Mouse (Mus musculus): ENCODE results near the gene Aspscr1. TPM values are rescaled to one million over a fixed set of nuclear protein-coding genes. Genes with fewer than 3 reads are reported as not detected.

The Aspscr1 gene
- polyA plus RNA-seq, 1 experiment from 2014 or later, result 129 TPM

DNA sequence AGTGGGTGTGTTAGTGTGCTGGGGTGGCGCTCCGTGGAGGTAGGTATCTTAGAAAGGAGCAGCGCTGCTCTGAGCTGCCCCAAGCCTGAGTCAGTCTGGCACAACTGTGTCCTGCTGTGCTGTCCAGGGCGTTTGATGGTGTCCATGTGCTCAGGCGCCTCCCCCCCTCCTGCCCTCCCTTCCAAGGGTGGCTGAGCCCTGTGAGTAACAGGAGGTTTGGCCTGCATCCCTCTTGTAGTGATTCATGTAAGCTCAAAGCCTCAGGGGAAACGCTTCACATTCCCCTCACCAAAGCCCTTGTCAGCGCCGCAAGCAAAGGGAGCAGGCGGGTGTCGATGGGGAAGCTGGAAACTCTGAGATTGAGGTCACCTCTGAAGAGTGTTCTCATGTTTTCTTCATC lies 25.0 kb downstream of the Aspscr1 start:
- no peak for ATAC-seq (replicated peaks; ENCODE audit: low FRiP score)

GRCm38 (mm10) chr11:120703696-120704454 lies 31.1 kb downstream of the Aspscr1 start:
- H3K4me1 ChIP-seq (replicated peaks; ENCODE audit: control insufficient read depth, insufficient read depth, low read length), result peaks cover 32% of the 10 kb centered on the region
- H3K9me3 ChIP-seq (ENCODE audit: control insufficient read depth, low read length), result no peaks in the 10 kb centered on the region
- no peaks in the 10 kb centered on the region for H3K36me3 ChIP-seq (ENCODE audit: control insufficient read depth, insufficient read depth, low read length)
- WGBS, result 43% methylated on average over 15 of the region's 15 CpGs
- H3K27ac ChIP-seq (ENCODE audit: low read depth, low read length), result 0 out of 2 replicates have a peak overlapping the region, but pooled peaks have one; percentile 12
- no peak for DNase-seq (ENCODE audit: low spot score)
- no peak overlapping the region for H3K4me3 ChIP-seq (ENCODE audit: low read depth, low read length)
- no peaks in the 10 kb centered on the region for H3K27me3 ChIP-seq (ENCODE audit: control insufficient read depth, insufficient read depth, low read length)
- no peak overlapping the region for H3K4me2 ChIP-seq (ENCODE audit: low read depth, low read length, severe bottlenecking)
- H3K9ac ChIP-seq (ENCODE audit: low read length), result peak overlapping the region; percentile 35; the same call in 1 of the 2 replicates
- ATAC-seq (replicated peaks; ENCODE audit: low FRiP score), result no peak

More for the DNA sequence above, 25.0 kb downstream of the Aspscr1 start:
- DNase-seq (ENCODE audit: low spot score), result no peak
- H3K4me3 ChIP-seq (ENCODE audit: low read depth, low read length), result no peak overlapping the region
- no peaks in the 10 kb centered on the region; the same call in 1 of the 2 replicates for H3K36me3 ChIP-seq (ENCODE audit: control insufficient read depth, insufficient read depth, low read length)
- no peak overlapping the region for H3K9ac ChIP-seq (ENCODE audit: low read length)
- no peaks in the 10 kb centered on the region for H3K9me3 ChIP-seq (ENCODE audit: control insufficient read depth, low read length)
- H3K4me1 ChIP-seq (replicated peaks; ENCODE audit: control insufficient read depth, insufficient read depth, low read length), result peaks cover 5% of the 10 kb centered on the region; the same call in 1 of the 2 replicates
- no peak overlapping the region for H3K4me2 ChIP-seq (ENCODE audit: low read depth, low read length, severe bottlenecking)
- 77% methylated on average over 10 of the region's 10 CpGs for WGBS
- H3K27me3 ChIP-seq (ENCODE audit: control insufficient read depth, insufficient read depth, low read length), result no peaks in the 10 kb centered on the region
- H3K27ac ChIP-seq (ENCODE audit: low read depth, low read length), result no peak overlapping the region

DNA sequence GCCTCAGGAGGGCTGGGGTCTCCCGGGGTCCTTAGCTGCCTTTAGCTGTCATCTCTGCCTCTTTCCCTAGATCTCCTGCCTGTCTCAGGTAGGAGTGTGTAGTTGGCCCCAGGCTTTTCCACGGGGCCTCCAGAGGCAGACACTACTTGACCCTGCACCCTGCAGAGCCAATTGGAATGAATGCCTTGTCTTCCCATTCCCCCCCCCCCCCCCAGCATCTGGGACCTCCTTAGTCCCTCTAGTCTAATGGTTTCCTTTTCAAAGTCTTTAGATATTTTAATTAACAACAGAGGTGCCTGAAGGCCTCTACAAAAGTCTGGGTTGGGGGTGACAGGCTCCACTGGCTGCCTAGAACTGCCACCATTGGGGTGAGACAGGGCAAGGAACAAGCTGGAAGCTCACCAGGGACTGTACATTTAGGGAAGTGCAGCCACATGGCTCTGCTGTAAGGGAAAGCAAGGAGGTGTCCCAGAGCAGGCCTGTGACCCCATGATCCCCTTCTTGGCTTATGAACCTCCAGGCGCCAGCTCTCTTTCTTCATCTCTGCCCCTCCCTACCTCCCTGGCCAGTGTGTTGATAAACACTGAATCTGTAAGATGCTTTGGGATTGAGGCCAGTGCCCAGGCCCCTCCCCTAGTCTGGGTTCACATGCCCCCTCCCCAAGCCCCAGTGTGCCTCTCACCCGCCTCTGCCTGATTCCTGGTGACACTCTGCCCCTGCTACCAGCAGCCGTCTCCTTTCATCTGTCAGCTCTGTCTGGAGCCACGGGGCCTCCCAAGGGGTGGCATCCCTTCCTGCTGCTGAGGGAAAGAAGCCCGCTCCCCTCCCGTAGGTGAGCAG lies 31.9 kb downstream of the Aspscr1 start:
- ATAC-seq (replicated peaks; ENCODE audit: low FRiP score), result 0 out of 2 replicates have a peak, but pooled peaks have one; percentile 6
- peak overlapping the region; percentile 35; the same call in 1 of the 2 replicates for H3K9ac ChIP-seq (ENCODE audit: low read length)
- no peaks in the 10 kb centered on the region for H3K27me3 ChIP-seq (ENCODE audit: control insufficient read depth, insufficient read depth, low read length)
- H3K27ac ChIP-seq (ENCODE audit: low read depth, low read length), result no peak overlapping the region
- no peak overlapping the region for H3K4me3 ChIP-seq (ENCODE audit: low read depth, low read length)
- H3K36me3 ChIP-seq (ENCODE audit: control insufficient read depth, insufficient read depth, low read length), result no peaks in the 10 kb centered on the region
- peak; percentile 52 for DNase-seq (ENCODE audit: low spot score)
- H3K9me3 ChIP-seq (ENCODE audit: control insufficient read depth, low read length), result no peaks in the 10 kb centered on the region
- H3K4me2 ChIP-seq (ENCODE audit: low read depth, low read length, severe bottlenecking), result no peak overlapping the region
- peaks cover 32% of the 10 kb centered on the region for H3K4me1 ChIP-seq (replicated peaks; ENCODE audit: control insufficient read depth, insufficient read depth, low read length)
- 17% methylated on average over 8 of the region's 8 CpGs for WGBS

DNA sequence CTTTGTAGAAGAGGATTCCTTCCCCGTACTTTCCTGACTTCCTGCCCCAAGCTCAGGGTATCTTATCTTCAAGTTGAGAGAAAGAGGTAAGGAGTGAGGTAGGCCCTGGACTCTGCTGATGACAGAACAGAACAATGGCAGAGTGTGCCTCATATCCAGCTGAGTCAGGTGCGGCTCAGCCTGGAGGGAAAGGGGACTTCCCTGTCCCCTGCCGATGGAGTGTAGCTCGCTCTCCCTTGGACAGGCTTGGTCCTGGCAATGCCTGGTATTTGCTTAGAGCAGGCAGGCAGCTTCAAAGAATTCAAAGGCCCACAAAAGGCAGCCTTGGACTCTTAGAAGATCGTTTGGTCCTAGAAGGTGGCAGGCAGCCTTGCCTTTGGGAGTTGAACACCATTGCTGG lies 33.3 kb downstream of the Aspscr1 start:
- H3K36me3 ChIP-seq (ENCODE audit: control insufficient read depth, insufficient read depth, low read length), result no peaks in the 10 kb centered on the region
- H3K4me3 ChIP-seq (ENCODE audit: low read depth, low read length), result no peak overlapping the region
- H3K4me2 ChIP-seq (ENCODE audit: low read depth, low read length, severe bottlenecking), result no peak overlapping the region
- no peaks in the 10 kb centered on the region for H3K27me3 ChIP-seq (ENCODE audit: control insufficient read depth, insufficient read depth, low read length)
- WGBS, result 66% methylated on average over 5 of the region's 5 CpGs
- H3K4me1 ChIP-seq (replicated peaks; ENCODE audit: control insufficient read depth, insufficient read depth, low read length), result peaks cover 32% of the 10 kb centered on the region
- H3K9me3 ChIP-seq (ENCODE audit: control insufficient read depth, low read length), result no peaks in the 10 kb centered on the region
- ATAC-seq (replicated peaks; ENCODE audit: low FRiP score) (no peak), DNase-seq (ENCODE audit: low spot score) (no peak)
- no peak overlapping the region for H3K9ac ChIP-seq (ENCODE audit: low read length)
- H3K27ac ChIP-seq (ENCODE audit: low read depth, low read length), result no peak overlapping the region

GRCm38 (mm10) chr11:120707225-120707624 lies 34.5 kb downstream of the Aspscr1 start:
- Histone ChIP-seq H3K4me2 (ENCODE audit: low read depth, low read length, severe bottlenecking) (0 out of 2 replicates have a peak overlapping the region, but pooled peaks have one; percentile 18), H3K36me3 (ENCODE audit: control insufficient read depth, insufficient read depth, low read length) (no peaks in the 10 kb centered on the region), H3K9ac (ENCODE audit: low read length) (peak overlapping the region; percentile 24; the same call in 1 of the 2 replicates), H3K4me1 (replicated peaks; ENCODE audit: control insufficient read depth, insufficient read depth, low read length) (peaks cover 32% of the 10 kb centered on the region), H3K27ac (ENCODE audit: low read depth, low read length) (peak overlapping the region; percentile 53), H3K9me3 (ENCODE audit: control insufficient read depth, low read length) (no peaks in the 10 kb centered on the region), H3K27me3 (ENCODE audit: control insufficient read depth, insufficient read depth, low read length) (no peaks in the 10 kb centered on the region), H3K4me3 (ENCODE audit: low read depth, low read length) (no peak overlapping the region)
- DNase-seq (ENCODE audit: low spot score) (peak; percentile 67), ATAC-seq (replicated peaks; ENCODE audit: low FRiP score) (peak; percentile 31; the same call in 1 of the 2 replicates)
- under 1% methylated on average over 11 of the region's 12 CpGs for WGBS

- WGBS, result 46% methylated on average over 5 of the region's 5 CpGs
- H3K36me3 ChIP-seq (ENCODE audit: control insufficient read depth, insufficient read depth, low read length), result no peaks in the 10 kb centered on the region
- DNase-seq (ENCODE audit: low spot score), result no peak
- no peak for ATAC-seq (replicated peaks; ENCODE audit: low FRiP score)
- peaks cover 35% of the 10 kb centered on the region for H3K4me1 ChIP-seq (replicated peaks; ENCODE audit: control insufficient read depth, insufficient read depth, low read length)
- no peaks in the 10 kb centered on the region for H3K9me3 ChIP-seq (ENCODE audit: control insufficient read depth, low read length)
- H3K27ac ChIP-seq (ENCODE audit: low read depth, low read length), result no peak overlapping the region
- no peaks in the 10 kb centered on the region for H3K27me3 ChIP-seq (ENCODE audit: control insufficient read depth, insufficient read depth, low read length)
- H3K4me2 ChIP-seq (ENCODE audit: low read depth, low read length, severe bottlenecking), result no peak overlapping the region
- H3K9ac ChIP-seq (ENCODE audit: low read length), result no peak overlapping the region; the same call in 1 of the 2 replicates
- H3K4me3 ChIP-seq (ENCODE audit: low read depth, low read length), result no peak overlapping the region
Observed at GRCm38 (mm10) chr11:120707969-120708368, 35.2 kb downstream of the Aspscr1 start.

GRCm38 (mm10) chr11:120709551-120709950 lies 36.8 kb downstream of the Aspscr1 start:
- 85% methylated on average over 2 of the region's 2 CpGs for WGBS
- Histone ChIP-seq H3K4me3 (ENCODE audit: low read depth, low read length) (no peak overlapping the region), H3K4me2 (ENCODE audit: low read depth, low read length, severe bottlenecking) (no peak overlapping the region), H3K27me3 (ENCODE audit: control insufficient read depth, insufficient read depth, low read length) (no peaks in the 10 kb centered on the region), H3K36me3 (ENCODE audit: control insufficient read depth, insufficient read depth, low read length) (no peaks in the 10 kb centered on the region), H3K9me3 (ENCODE audit: control insufficient read depth, low read length) (no peaks in the 10 kb centered on the region), H3K27ac (ENCODE audit: low read depth, low read length) (no peak overlapping the region), H3K9ac (ENCODE audit: low read length) (no peak overlapping the region), H3K4me1 (replicated peaks; ENCODE audit: control insufficient read depth, insufficient read depth, low read length) (peaks cover 33% of the 10 kb centered on the region)
- DNase-seq (ENCODE audit: low spot score), result no peak
- no peak for ATAC-seq (replicated peaks; ENCODE audit: low FRiP score)

GRCm38 (mm10) chr11:120710672-120711071 lies 37.9 kb downstream of the Aspscr1 start:
- Histone ChIP-seq H3K4me2 (ENCODE audit: low read depth, low read length, severe bottlenecking) (no peak overlapping the region), H3K4me1 (replicated peaks; ENCODE audit: control insufficient read depth, insufficient read depth, low read length) (peaks cover 28% of the 10 kb centered on the region), H3K4me3 (ENCODE audit: low read depth, low read length) (no peak overlapping the region), H3K9ac (ENCODE audit: low read length) (no peak overlapping the region), H3K9me3 (ENCODE audit: control insufficient read depth, low read length) (no peaks in the 10 kb centered on the region), H3K36me3 (ENCODE audit: control insufficient read depth, insufficient read depth, low read length) (no peaks in the 10 kb centered on the region), H3K27ac (ENCODE audit: low read depth, low read length) (no peak overlapping the region), H3K27me3 (ENCODE audit: control insufficient read depth, insufficient read depth, low read length) (no peaks in the 10 kb centered on the region)
- WGBS, result 86% methylated on average over 5 of the region's 5 CpGs
- DNase-seq (ENCODE audit: low spot score) (no peak), ATAC-seq (replicated peaks; ENCODE audit: low FRiP score) (no peak)

Measured in forebrain, embryonic 11.5 days (tissue).